Mouse (Mus musculus) stomach, postnatal 0 days (tissue): Measurements from ENCODE around the gene Ptprn2. TPM values are rescaled to one million over a fixed set of nuclear protein-coding genes. Genes with fewer than 3 reads are reported as not detected.

Experiments
- ATAC-seq: fragments of 200-750 bp; cut with Nextera tagmentation; 2 replicates; pipeline ENCODE4 v1.8.0; 2017; ENCODE audit not compliant: low FRiP score, low TSS enrichment
- DNase-seq: peaks from one replicate; pipeline ENCODE4 v3.0.0-alpha.2; 2016; ENCODE audit warnings: low spot score
- H3K27ac ChIP-seq: fragments of 300-500 bp; sonication (generic); replicated peaks from 2 replicates; pipeline ENCODE4 v1.5.1; 2014; ENCODE audit warnings: mild to moderate bottlenecking, control low read depth
- H3K27me3 ChIP-seq: fragments of 300-500 bp; sonication (generic); 2 replicates; pipeline ENCODE4 v1.6.1; 2014; ENCODE audit warnings: low read length; ENCODE audit not compliant: control insufficient read depth, insufficient read depth
- H3K36me3 ChIP-seq: fragments of 300-500 bp; sonication (generic); 2 replicates; pipeline ENCODE4 v1.6.1; 2014; ENCODE audit warnings: low read length, mixed read lengths; ENCODE audit not compliant: control insufficient read depth, insufficient read depth
- H3K4me1 ChIP-seq: fragments of 300-500 bp; sonication (generic); replicated peaks from 2 replicates; pipeline ENCODE4 v1.6.1; 2014; ENCODE audit warnings: antibody characterized with exemption; ENCODE audit not compliant: control insufficient read depth, insufficient read depth
- H3K4me2 ChIP-seq: fragments of 300-500 bp; sonication (generic); replicated peaks from 2 replicates; pipeline ENCODE4 v1.6.1; 2014; ENCODE audit warnings: low read depth, mild to moderate bottlenecking, control low read depth, moderate library complexity
- H3K4me3 ChIP-seq: fragments of 300-500 bp; sonication (generic); 2 replicates; pipeline ENCODE4 v1.5.1; 2014; ENCODE audit warnings: low read depth, low read length, control low read depth
- H3K9ac ChIP-seq: fragments of 300-500 bp; sonication (generic); 2 replicates; pipeline ENCODE4 v1.6.1; 2014; ENCODE audit warnings: mild to moderate bottlenecking, low read length, control low read depth, mixed read lengths
- H3K9me3 ChIP-seq: fragments of 300-500 bp; sonication (generic); 2 replicates; pipeline ENCODE4 v1.6.1; 2016; ENCODE audit warnings: low read length; ENCODE audit not compliant: control insufficient read depth
- CTCF ChIP-seq: IDR thresholded peaks from 2 replicates; pipeline ENCODE4 v1.5.1; 2016; ENCODE audit warnings: antibody characterized with exemption, low read depth, mild to moderate bottlenecking, moderate library complexity
- EP300 ChIP-seq: optimal IDR thresholded peaks from 2 replicates; pipeline ENCODE3; 2016; ENCODE audit warnings: antibody characterized with exemption
- WGBS: fragments of 180-500 bp; shearing (Covaris S2); extraction: QIAGEN DNeasy Blood & Tissue Kit; methylation state at CpG from one replicate; pipeline ENCODE4 v1.1.7; 2014; 5-methylcytosine and 5-hydroxymethylcytosine counted together
- polyA plus RNA-seq: library from polyadenylated mRNA; unstranded; fragments of >200 nt; fragmentation: Nextera tagmentation; extraction: Ambion mirVana; gene quantifications from 2 replicates; pipeline ENCODE4 v1.2.1, GENCODE M21; 2015

Ptprn2 gene
- polyA plus RNA-seq, 1 experiment from 2014 or later = 6.0 TPM

DNA sequence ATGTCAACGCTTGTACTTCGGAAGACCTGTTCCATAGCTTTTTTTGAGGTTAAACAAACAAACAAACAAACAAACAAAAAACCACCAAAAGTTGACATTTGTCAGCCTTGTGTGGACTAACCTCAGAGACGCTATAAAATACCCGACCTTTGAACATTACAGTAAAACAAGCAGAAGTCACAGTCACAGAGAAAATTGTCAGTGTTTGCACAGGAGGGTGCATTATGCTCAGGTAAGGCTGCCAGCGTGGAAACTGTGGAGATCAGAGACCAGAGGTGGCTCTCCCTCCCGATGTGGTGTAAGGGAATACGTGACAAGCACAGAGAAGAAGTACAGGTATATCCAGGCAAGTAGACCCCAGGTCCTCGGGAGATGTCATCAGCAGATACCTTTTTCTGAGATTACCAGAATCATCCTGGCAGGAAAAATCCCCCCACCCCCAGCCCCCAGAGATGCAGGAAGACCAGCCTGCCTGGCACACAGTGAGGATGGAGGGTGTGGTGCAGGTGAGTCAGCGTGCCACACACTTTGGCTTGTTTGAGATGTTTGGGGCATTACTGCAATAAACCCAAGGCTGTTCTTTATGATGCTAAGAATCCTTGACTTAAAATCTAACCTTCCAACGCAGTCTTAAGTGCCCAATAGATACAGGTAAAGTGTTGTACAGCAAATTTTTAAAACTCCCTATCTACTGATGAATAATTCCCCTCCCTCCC is 136.0 kb downstream of the Ptprn2 start:
- no peaks in the 10 kb centered on the region for H3K36me3 ChIP-seq
- DNase-seq = no peak
- no peak overlapping the region for H3K4me3 ChIP-seq
- no peak for ATAC-seq
- no peak for TF ChIP-seq CTCF
- no peak for TF ChIP-seq EP300
- no peaks in the 10 kb centered on the region for H3K27me3 ChIP-seq
- no peak overlapping the region for H3K9ac ChIP-seq
- WGBS = 57% methylated on average over 10 of the region's 10 CpGs
- no peak overlapping the region for H3K4me2 ChIP-seq
- H3K9me3 ChIP-seq = no peaks in the 10 kb centered on the region
- H3K4me1 ChIP-seq = no peaks in the 10 kb centered on the region
- no peak overlapping the region for H3K27ac ChIP-seq

DNA sequence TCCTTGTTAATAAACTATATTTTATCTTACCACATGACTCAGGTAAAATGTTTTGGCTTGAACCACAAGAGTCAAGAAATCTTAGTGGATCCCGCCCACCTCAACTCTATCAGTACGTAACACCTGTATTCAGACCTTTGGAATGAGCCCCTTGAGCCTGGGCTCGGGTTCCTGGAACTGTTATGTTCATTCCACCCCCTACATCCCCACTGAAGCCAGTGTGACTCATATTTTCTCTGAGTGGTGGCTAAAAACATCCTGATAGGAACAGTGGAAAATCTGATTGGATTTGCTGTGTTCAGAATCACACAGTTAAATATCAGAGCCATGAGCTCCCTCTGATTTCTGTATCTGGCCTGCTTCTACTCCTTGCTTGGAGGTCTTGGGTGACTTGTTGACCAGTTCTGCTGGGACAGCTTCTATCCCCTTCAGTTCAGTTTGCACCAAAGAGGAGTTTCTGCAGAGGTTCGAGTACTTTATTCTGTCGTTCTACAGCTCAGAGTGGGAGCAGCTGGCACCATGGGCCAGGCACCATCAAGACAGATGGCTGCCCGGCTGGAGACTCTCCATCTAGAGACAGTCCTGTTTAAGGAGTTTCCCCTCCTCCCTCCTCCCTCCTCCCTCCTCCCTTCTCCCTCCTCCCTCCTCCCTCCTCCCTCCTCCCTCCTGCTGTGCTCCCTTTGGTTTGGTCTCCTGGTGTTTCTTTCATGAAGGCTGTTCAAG is 137.3 kb downstream of the Ptprn2 start:
- 49% methylated on average over 6 of the region's 6 CpGs for WGBS
- H3K27me3 ChIP-seq = no peaks in the 10 kb centered on the region
- TF ChIP-seq CTCF (no peak), EP300 (no peak)
- DNase-seq (no peak), ATAC-seq (peak; percentile 46; the same call in 1 of the 2 replicates)
- no peaks in the 10 kb centered on the region for H3K36me3 ChIP-seq
- no peak overlapping the region for H3K9ac ChIP-seq
- H3K4me1 ChIP-seq = no peaks in the 10 kb centered on the region
- H3K4me2 ChIP-seq = no peak overlapping the region
- no peaks in the 10 kb centered on the region for H3K9me3 ChIP-seq
- H3K4me3 ChIP-seq = no peak overlapping the region
- H3K27ac ChIP-seq = no peak overlapping the region

DNA sequence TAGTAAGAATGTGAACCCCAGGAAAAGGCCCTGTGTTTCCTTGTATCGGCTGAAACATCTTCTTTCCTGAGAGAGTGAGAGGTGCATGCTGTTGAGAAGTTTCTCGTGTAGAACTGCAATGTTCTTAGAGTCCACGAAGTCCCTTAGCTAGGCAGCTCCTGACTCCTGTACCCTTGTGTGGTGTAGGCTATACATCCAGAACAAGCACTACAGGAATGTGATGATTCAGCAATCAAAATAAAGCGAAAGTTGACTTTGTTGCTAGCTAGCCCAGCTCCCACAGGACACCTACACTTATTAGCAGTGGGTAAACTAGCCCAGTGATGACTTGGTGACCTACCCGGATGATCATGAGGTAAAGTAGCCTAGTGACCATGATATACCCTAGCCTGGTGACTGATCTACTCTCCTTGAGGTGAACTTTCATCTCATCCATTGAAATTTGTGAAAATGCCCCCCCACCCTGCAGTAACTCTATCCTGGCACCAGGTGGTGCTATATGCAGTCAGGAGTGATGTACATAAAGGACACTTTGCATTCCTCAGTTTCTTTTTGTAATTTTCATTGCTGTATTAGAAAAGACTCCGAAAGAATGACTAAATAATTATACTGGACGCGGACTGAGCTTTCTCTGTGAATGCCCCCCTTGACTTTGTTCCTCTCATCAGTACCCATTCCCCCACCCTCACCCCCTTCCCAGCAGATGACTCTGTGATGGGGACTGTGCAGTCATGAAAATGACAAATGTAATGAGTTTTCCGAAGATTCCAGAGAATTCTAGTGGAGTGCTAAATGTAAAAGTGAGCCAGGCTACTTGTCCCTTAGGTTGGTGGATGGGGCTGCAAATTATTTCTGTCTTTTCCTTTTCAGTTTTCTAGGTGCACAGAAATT is 140.1 kb downstream of the Ptprn2 start:
- DNase-seq (peak; percentile 60), ATAC-seq (no peak)
- no peak overlapping the region for H3K4me3 ChIP-seq
- TF ChIP-seq CTCF (peak; percentile 92), EP300 (no peak)
- H3K27ac ChIP-seq = no peak overlapping the region
- H3K4me1 ChIP-seq = no peaks in the 10 kb centered on the region
- no peaks in the 10 kb centered on the region for H3K9me3 ChIP-seq
- H3K36me3 ChIP-seq = no peaks in the 10 kb centered on the region
- H3K27me3 ChIP-seq = no peaks in the 10 kb centered on the region
- 45% methylated on average over 9 of the region's 9 CpGs for WGBS
- H3K9ac ChIP-seq = no peak overlapping the region
- H3K4me2 ChIP-seq = no peak overlapping the region

DNA sequence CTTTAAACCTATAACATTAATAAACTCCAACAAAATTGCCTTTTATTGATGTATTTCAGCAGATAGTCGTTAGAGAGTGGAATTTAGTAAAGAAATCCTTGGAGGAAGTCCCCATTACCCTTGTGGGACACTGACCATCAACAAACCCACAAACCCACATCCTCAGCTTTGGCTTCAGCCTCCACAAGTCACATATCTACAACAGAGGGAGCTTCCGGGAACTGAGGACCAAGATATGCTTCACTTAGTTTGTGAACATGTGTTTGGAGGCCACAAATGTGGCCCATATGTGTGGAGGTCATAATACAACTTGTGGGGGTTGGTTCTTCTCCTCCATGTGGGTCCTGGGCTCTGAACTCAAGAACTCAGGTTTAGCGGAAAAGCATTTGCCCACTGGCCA is 143.5 kb downstream of the Ptprn2 start:
- H3K4me2 ChIP-seq = no peak overlapping the region
- no peak overlapping the region for H3K27ac ChIP-seq
- TF ChIP-seq CTCF = no peak
- no peak for TF ChIP-seq EP300
- no peaks in the 10 kb centered on the region for H3K9me3 ChIP-seq
- no peak for ATAC-seq
- WGBS = 85% methylated on average over 3 of the region's 3 CpGs
- H3K27me3 ChIP-seq = no peaks in the 10 kb centered on the region
- H3K4me3 ChIP-seq = no peak overlapping the region
- H3K9ac ChIP-seq = no peak overlapping the region
- no peaks in the 10 kb centered on the region for H3K36me3 ChIP-seq
- H3K4me1 ChIP-seq = no peaks in the 10 kb centered on the region
- DNase-seq = no peak

- Histone ChIP-seq H3K4me3 (no peak overlapping the region), H3K9me3 (no peaks in the 10 kb centered on the region), H3K36me3 (no peaks in the 10 kb centered on the region), H3K27ac (no peak overlapping the region), H3K27me3 (no peaks in the 10 kb centered on the region), H3K9ac (no peak overlapping the region), H3K4me1 (no peaks in the 10 kb centered on the region), H3K4me2 (no peak overlapping the region)
- ATAC-seq = no peak
- DNase-seq = no peak
- no peak for TF ChIP-seq EP300
- no peak for TF ChIP-seq CTCF
- 11% methylated on average over 2 of the region's 2 CpGs for WGBS
These were observed 152.0 kb downstream of the Ptprn2 start for GRCm38 (mm10) chr12:116637498-116637897.
